Mouse (Mus musculus): ENCODE measurements around the gene Nepro. TPM values are rescaled to one million over a fixed set of nuclear protein-coding genes. Genes with fewer than 3 reads are reported as not detected.

Nepro gene
- total RNA-seq, 4 experiments from 2014 or later: 5.0 to 9.0 (median 6.0) TPM

DNA sequence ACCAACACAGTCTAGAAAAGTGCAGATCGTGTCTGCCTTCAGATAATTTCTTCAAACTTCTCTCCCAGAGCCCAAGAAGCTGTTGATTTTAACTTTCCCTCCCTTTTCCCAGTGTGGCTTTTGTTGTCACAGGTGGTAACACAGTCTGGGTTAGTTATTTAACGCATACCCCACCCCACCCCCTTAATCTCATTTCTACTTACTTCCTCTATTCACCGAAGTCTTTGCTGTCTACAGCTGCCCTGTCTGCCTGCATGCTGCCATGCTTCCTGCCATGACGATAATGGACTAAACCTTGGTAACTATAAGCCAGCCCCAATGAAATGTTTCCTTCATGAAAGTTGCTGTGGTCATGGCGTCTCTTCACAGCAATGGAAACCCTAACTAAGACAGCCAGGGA, 21.8 kb upstream of the Nepro start:
- DNase-seq (ENCODE audit: low spot score in 2 of 2): no peak

GRCm38 (mm10) chr16:44703458-44703857, 20.6 kb upstream of the Nepro start:
- DNase-seq (ENCODE audit: low spot score in 2 of 2): no peak

- no peak for DNase-seq (ENCODE audit: low spot score in 2 of 2)
Observed at GRCm38 (mm10) chr16:44716305-44717140, 7.6 kb upstream of the Nepro start.

GRCm38 (mm10) chr16:44717141-44717634, 6.9 kb upstream of the Nepro start:
- no peak for DNase-seq (ENCODE audit: low spot score in 2 of 2)

DNA sequence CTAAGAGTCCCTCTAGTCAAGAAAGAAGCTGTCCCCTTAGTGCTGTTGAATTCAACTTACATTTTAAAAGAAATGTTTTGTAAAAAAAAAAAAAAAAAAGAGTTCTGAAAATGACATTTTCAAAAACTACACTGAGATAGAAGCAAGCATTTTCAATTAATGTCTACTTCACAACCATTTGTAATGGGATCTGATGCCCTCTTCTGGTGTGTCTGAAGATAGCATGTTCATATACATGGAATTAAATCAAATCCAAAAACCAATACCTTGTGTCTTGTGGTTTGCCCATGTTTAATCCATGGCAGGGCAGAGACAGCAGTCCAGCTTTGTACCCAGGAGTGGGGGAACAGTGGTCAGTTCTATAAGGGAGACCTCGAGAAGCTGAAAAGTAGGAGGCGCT, 6.3 kb upstream of the Nepro start:
- DNase-seq (ENCODE audit: low spot score in 2 of 2): no peak

- DNase-seq (ENCODE audit: low spot score in 2 of 2): no peak
Observed at GRCm38 (mm10) chr16:44719349-44719748, 4.8 kb upstream of the Nepro start.

DNA sequence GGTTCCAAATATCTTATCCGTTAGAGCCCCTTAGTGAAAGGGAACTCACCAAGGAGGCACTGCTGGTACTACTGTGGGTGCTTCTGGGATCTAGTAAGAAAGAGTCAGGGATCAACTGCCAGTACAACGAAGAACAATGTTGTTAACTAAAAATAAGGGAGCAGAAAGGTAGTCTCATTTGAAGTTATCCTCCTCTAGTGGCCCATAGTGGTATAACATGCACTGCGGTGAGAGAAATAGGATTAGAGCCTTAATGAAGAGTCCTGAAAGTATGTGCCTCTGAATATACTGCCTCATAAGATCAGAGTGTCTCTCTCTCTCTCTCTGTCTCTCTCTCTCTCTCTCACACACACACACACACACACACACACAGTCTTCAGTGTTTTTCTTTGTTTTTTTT, 3.6 kb upstream of the Nepro start:
- DNase-seq (ENCODE audit: low spot score in 2 of 2): no peak

GRCm38 (mm10) chr16:44722666-44723065, 1.4 kb upstream of the Nepro start:
- no peak for DNase-seq (ENCODE audit: low spot score in 2 of 2)

GRCm38 (mm10) chr16:44724847-44725246, 746 bp downstream of the Nepro start:
- DNase-seq (ENCODE audit: low spot score in 2 of 2): peak in 1 of 2 experiments; percentile 45

- DNase-seq (ENCODE audit: low spot score in 2 of 2): peak; percentile 77 to 87
Observed at GRCm38 (mm10) chr16:44725286-44726223, 1.5 kb downstream of the Nepro start.

DNA sequence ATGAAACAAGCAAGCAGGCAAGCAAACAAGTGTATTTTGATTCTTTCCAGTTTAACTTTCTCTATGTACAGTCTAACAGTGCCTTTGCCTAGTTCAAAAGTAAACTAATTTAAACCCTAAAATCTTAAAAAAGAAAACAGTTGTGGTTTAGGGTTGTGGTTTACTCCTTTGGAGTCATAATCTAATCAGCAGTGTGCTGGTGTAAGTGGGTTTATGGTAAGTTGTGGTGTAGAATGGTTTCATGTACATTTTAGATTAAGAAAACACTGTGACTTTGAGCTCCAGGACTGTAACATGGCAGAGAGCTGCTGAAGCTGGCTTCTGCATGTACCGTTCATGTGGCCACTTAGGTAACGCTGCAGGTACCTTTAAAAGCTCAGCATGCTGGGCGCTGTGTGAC, 3.4 kb downstream of the Nepro start:
- DNase-seq (ENCODE audit: low spot score in 2 of 2): no peak

- no peak for DNase-seq (ENCODE audit: low spot score in 2 of 2)
Observed at GRCm38 (mm10) chr16:44734059-44734458, 10.0 kb downstream of the Nepro start.

DNA sequence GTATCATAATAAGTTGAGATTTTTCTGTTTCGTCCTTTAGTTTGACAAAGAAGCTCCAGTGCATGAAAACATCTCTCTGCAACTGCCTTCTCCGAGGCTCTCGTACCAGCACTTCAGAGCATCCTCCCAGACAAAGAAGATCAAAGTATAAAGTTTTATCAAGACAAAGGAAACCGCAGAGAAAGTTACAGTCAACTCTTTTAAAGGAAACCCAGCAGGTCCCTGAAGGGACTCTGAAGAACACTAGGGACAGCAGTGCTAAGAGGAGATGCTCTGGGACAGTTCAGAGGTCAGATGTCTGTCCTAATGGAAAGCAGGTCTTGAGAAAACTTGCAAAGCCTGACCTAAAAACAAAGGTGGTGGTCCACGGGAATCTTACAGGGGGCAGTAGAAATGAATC, 11.6 kb downstream of the Nepro start:
- no peak for DNase-seq (ENCODE audit: low spot score in 2 of 2)

- DNase-seq (ENCODE audit: low spot score in 2 of 2): no peak
Observed at GRCm38 (mm10) chr16:44736118-44736517, 12.0 kb downstream of the Nepro start.

- no peak for DNase-seq (ENCODE audit: low spot score in 2 of 2)
Observed at GRCm38 (mm10) chr16:44742753-44743152, 18.7 kb downstream of the Nepro start.

DNA sequence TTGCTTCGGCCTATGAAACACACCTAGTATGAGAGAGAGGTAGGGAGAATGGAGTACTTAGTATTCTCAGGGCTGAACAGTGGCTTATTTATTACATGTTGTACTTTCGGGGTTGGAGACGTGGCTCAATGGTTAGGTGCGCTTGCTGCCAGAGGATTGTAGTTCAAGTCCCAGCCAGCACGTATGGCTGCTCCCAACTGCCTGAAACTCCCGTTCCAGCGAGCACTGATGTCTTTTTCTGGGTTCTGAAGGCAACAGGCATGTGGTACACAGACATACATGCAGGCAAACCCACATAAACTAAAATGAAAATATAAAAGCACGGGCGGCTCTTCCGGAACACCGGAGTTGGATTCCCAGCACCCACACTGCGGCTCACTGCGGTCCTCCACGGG, 21.4 kb downstream of the Nepro start:
- DNase-seq (ENCODE audit: low spot score in 2 of 2): no peak

- DNase-seq (ENCODE audit: low spot score in 2 of 2): peak; percentile 83 to 88
Observed at GRCm38 (mm10) chr16:44745866-44746562, 21.9 kb downstream of the Nepro start, which contains the start of gene Gtpbp8. TSS of gene Gtpbp8 (minus strand) at chr16:44746363.

DNA sequence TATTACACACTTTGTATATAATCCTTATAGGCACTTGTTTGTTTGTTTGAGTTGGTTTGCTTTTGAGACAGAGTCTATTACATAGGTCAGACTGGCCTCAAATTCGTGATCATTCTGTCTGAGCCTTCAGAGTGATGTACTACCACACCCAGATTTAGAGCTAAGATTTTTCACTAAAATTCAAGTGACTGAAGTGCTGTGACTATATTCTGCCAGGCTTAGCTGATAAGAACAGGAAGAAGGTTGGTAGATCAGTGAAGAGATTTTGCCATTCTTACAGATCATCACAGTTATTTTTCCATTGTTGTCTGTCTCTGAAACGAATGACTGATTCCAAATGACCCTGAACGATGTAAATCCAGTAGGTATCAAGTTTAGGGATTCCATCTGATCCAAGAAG, 23.9 kb downstream of the Nepro start:
- DNase-seq (ENCODE audit: low spot score in 2 of 2): no peak

- DNase-seq (ENCODE audit: low spot score in 2 of 2): no peak
Observed at GRCm38 (mm10) chr16:44757700-44758099, 33.6 kb downstream of the Nepro start.

- no peak for DNase-seq (ENCODE audit: low spot score in 2 of 2)
Observed at GRCm38 (mm10) chr16:44761811-44762210, 37.7 kb downstream of the Nepro start.

DNA sequence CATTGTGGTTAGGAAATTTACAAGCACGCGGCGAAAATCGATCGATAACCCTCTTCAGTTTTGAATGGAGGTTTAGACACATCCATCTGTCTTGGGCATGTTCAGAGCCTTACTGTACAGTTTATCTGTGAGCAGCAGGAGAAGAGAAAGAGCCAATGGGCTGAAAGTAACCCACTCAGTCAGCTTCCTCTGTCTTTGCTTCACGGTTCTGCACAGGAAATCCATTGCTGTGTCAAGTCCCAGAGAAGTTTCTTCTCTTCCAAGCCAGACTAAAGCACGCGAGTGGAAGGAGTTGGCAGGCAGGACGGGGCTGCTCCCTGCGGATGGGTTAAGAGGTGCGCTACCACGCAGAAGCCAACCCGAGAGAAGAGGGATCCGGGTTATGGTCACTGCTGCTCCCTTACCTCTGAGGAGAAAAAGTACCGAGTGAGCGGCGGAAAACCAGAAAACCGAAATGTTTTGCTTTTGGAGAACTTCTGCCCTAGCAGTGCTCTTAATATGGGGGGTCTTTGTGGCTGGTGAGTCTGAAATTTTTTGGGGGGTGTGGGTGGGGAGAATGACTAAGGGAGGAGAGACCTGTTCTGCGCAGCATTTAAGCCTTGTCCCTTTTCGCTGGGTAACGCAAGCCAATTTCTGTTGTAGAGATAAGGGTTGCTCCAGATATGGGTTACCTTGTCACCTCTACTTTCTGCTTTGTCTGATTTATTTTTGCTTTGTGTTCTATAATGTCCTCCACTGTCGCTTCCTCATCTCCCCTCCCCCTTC, 41.6 kb downstream of the Nepro start, which contains the start of gene Cd200r1:
Cd200r1 (plus strand) TSS at position 182 of the 765 bp plus-strand sequence.
- no peak for DNase-seq (ENCODE audit: low spot score in 2 of 2)

Data from layer of hippocampus, adult 8-10 months (tissue).